Mouse (Mus musculus) naive thymus-derived CD4-positive, alpha-beta T cell, adult 2 months (primary cell): ENCODE results near the gene Ube4a.

Experiments used
- DNase-seq: peaks from one replicate; pipeline ENCODE4 v3.0.0-alpha.2; 2011; ENCODE audit warnings: low read depth

The Ube4a gene

GRCm38 (mm10) chr9:44965126-44965832 is at the start of gene Ube4a:
Ube4a (minus strand) TSS chr9:44965600.
- DNase-seq: peak; percentile 100

- peak; percentile 81 for DNase-seq
Measured at GRCm38 (mm10) chr9:45014879-45015278, 49.5 kb upstream of the Ube4a start.

GRCm38 (mm10) chr9:45011291-45011690 is 45.9 kb upstream of the Ube4a start:
- DNase-seq: no peak

- DNase-seq: peak; percentile 83
Measured at GRCm38 (mm10) chr9:45010461-45010860, 45.1 kb upstream of the Ube4a start.

GRCm38 (mm10) chr9:45009180-45010078 is 44.0 kb upstream of the Ube4a start, which contains the start of gene Cd3e:
Cd3e (minus strand) TSS chr9:45009627.
- DNase-seq: peak; percentile 90

GRCm38 (mm10) chr9:45008342-45008741 is 42.9 kb upstream of the Ube4a start:
- peak; percentile 56 for DNase-seq

- no peak for DNase-seq
Measured at GRCm38 (mm10) chr9:45007404-45007803, 42.0 kb upstream of the Ube4a start.

- no peak for DNase-seq
Measured at GRCm38 (mm10) chr9:45000249-45000648, 34.8 kb upstream of the Ube4a start.

- no peak for DNase-seq
Measured at GRCm38 (mm10) chr9:44999776-45000175, 34.4 kb upstream of the Ube4a start.

- DNase-seq: peak; percentile 65
Measured at GRCm38 (mm10) chr9:44999171-44999570, 33.8 kb upstream of the Ube4a start.

- DNase-seq: peak; percentile 65
Measured at GRCm38 (mm10) chr9:44998138-44998537, 32.7 kb upstream of the Ube4a start.

GRCm38 (mm10) chr9:44996590-44996989 is 31.2 kb upstream of the Ube4a start:
- DNase-seq: peak; percentile 49

- no peak for DNase-seq
Measured at GRCm38 (mm10) chr9:44994962-44995361, 29.6 kb upstream of the Ube4a start.

- no peak for DNase-seq
Measured at GRCm38 (mm10) chr9:44993268-44993667, 27.9 kb upstream of the Ube4a start.

GRCm38 (mm10) chr9:44992271-44992670 is 26.9 kb upstream of the Ube4a start:
- DNase-seq: no peak

- DNase-seq: no peak
Measured at GRCm38 (mm10) chr9:44991821-44992220, 26.4 kb upstream of the Ube4a start.

GRCm38 (mm10) chr9:44986976-44987375 is 21.6 kb upstream of the Ube4a start:
- peak; percentile 82 for DNase-seq

- peak; percentile 98 for DNase-seq
Measured at GRCm38 (mm10) chr9:44986242-44986781, 20.9 kb upstream of the Ube4a start.

- peak; percentile 80 for DNase-seq
Measured at GRCm38 (mm10) chr9:44985721-44986161, 20.3 kb upstream of the Ube4a start.

- DNase-seq: no peak
Measured at GRCm38 (mm10) chr9:44983001-44983400, 17.6 kb upstream of the Ube4a start.

- DNase-seq: peak; percentile 66
Measured at GRCm38 (mm10) chr9:44982531-44982930, 17.1 kb upstream of the Ube4a start.

GRCm38 (mm10) chr9:44982081-44982480 is 16.7 kb upstream of the Ube4a start:
- DNase-seq: peak; percentile 70

- DNase-seq: peak; percentile 79
Measured at GRCm38 (mm10) chr9:44981676-44982075, 16.3 kb upstream of the Ube4a start, which contains the start of gene Cd3d. Cd3d (plus strand) TSS chr9:44981786.
